Mouse (Mus musculus): Measurements from ENCODE around the gene Gpr155.
A peak's percentile ranks its signal among the peaks of the same experiment; 100 is the strongest.

Gene Gpr155

GRCm38 (mm10) chr2:73317426-73317825, 68.9 kb downstream of the Gpr155 start:
- no peak for DNase-seq

DNA sequence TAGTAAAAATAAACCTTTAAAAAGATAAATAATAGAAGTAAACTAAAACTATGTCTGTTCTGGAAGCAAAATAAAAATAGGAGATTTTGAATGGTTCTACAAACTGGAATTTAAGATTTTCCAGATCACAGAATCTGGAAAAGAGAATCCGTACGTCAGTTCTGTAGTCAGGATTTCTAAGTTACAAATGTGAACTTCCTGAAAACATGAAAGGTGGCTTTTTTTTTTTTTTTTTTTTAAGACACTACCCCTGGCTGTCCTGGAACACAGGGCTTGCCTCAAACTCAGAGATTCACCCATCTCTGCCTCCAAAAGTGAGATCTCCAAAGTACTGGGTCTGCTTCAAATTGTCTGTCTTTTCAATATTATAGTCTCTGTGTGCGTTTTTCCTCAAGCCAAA, 72.1 kb downstream of the Gpr155 start:
- no peak for DNase-seq

DNA sequence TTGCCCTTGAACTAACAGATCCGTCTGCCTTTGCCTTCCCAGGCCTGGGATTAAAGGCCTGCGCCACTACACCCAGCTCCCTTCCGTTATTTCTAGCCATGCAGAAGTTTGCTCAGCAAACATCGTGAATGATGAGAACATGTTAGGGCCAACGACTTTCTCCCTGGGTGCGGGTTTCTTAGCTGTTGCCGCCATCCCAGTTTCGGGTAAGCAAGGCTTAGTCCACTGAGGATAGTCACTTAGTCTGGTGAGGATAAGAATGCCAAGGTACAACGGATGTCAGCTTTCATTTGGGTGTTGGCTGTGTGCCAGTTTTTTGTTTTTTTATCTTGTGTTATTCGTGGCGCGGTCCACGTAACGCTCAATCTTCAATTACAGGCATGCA, 73.3 kb downstream of the Gpr155 start:
- peak; percentile 27 for DNase-seq

DNA sequence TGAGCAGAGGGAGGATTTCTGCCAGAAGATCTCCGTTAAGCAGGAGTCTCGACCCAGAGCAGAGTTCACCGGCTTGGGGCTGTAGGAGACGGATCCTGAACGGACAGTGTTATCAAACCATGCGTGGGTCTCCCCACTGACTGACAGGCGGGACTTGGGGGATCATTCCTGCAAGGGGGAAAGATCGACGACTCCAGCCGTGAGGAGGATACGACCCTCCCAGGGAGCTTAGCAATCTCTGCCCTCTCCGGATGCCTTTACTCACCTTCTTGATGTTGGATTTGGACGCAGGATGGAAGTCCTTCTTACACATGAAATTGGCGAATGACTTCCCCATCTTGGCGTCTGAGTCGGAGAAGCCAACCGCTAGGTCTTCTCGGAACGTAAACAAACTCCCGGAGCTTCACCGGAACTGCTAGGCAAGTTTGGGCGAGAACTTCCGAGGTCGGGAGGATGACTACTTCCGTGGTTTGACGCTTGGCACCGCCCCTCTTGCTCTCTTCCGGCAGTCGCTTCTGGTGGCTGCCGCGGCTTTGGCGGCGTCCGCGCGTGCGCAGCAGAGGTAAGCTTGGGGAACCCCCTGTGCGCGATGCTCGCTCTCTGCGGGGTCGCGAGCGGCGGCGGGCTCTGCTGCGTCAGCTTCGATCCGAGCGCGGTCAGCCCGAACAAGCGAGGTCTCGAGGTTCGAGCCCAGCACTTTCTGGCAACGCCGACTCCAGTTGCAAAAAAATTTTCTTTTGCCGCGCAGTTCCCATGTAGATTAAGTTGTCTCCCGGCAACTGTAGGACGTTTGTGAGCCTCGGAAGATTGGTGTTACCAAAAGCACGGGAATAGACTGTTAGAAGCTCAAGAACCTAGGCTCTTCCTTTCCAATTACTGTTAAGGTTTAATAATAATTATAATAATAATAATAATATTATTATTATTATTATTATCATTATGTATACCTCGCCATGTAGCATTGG, 73.9 kb downstream of the Gpr155 start, which contains the start of the genes Scrn3 and Cir1:
TSS of gene Scrn3 (plus strand) at position 450 of the 965 bp plus-strand sequence.
TSS of gene Cir1 (minus strand) at position 550 of the 965 bp plus-strand sequence.
- DNase-seq: peak; percentile 94

DNA sequence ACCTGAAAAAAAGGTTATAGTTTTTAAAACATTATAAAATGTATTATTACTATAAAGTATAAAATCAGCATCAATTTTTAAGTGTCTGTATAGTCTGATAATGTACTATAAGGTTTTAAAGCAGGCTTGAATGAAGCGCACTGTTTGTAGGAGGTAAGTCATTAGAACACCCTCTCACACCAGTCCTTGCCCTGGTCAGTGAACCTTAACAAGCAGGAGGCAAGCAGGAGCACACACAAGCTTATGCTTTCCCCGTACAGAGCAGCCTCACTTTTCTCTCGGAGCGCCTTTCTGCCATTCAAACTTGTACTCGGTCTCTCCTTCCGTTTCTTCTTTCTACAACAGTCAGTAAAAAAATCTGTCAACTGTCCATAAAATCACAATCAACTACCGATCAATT, 80.4 kb downstream of the Gpr155 start:
- DNase-seq: no peak

DNA sequence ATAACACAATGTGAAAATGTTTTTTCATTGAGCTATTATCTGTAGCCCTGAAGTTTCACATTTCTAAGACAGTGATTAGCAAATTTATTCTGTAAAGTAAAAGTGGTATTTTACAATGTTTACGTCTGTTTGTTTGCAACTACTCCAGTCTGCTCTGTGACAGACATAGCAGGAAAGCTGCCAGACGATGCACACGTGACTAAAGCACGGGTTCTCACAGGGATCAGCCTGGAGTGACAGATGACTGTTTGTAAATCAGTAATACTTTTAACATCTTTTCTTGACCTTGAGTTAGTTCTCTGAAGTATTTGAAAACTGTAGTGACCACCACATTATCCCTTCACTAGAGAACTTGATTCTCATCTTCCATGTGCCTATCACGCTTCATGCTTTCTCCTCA, 81.9 kb downstream of the Gpr155 start:
- no peak for DNase-seq

- no peak for DNase-seq
Measured at GRCm38 (mm10) chr2:73302722-73303121, 83.7 kb downstream of the Gpr155 start.

DNA sequence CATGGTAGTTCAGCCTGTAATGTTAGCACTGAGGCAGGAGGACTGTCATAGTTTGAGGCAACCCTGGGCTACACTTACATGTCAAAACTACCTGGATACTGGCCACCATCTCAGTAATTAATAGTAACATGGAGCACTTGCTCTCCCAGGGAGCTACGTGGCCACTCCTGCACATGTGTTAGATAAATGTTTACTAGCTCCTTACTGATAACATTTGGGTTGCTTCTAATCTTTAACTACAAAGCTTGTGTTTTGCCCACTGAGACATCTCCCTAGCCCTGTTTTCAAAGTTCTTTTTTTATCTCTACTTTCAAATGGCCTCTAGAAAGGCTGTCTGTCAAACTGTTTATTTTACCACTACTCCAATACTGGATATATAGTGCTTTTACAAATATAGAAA, 84.4 kb downstream of the Gpr155 start:
- DNase-seq: no peak

- no peak for DNase-seq
Measured at GRCm38 (mm10) chr2:73298841-73299240, 87.5 kb downstream of the Gpr155 start.

DNA sequence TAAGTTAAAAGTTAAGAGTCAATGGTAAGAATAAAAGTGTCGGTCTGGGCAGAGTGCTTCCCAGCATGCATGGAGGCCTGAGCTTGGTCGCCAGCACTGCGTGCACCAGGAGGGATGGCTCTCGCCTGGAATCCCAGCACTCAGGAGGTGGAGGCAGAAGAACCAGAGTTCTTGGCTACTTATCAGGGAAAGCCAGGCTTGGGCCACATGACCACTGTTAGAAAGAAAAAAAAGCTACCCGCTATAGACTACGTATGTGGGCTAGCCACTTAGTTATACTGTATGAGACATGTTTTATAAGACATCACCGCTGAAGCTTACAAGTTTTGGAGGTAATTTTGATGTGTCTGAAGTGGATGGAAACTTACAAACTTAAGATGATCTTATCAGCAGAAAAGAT, 88.2 kb downstream of the Gpr155 start:
- no peak for DNase-seq

- DNase-seq: no peak
Measured at GRCm38 (mm10) chr2:73295023-73295422, 91.3 kb downstream of the Gpr155 start.
